Mouse (Mus musculus) layer of hippocampus, adult 2 months (tissue): ENCODE measurements around the gene Gdpd2. TPM values are rescaled to one million over a fixed set of nuclear protein-coding genes. Genes with fewer than 3 reads are reported as not detected.

Source experiments
- DNase-seq, 2 experiments: peaks; one replicate each; pipeline ENCODE4 v3.0.0; 2022; ENCODE audit warnings: low spot score in 2 of 2
- H3K27ac ChIP-seq: fragments of 200-600 bp; 2 replicates; pipeline ENCODE4 v1.8.1; 2022
- H3K4me3 ChIP-seq: fragments of 200-600 bp; 2 replicates; pipeline ENCODE4 v1.8.1; 2022; ENCODE audit warnings: mild to moderate bottlenecking
- CTCF ChIP-seq: fragments of 200-600 bp; conservative IDR thresholded peaks from 2 replicates; pipeline ENCODE4 v1.8.1; 2022; ENCODE audit warnings: antibody characterized with exemption, mild to moderate bottlenecking, moderate library complexity
- long read RNA-seq, 2 experiments: library from polyadenylated mRNA; stranded (forward); transcript quantifications; one replicate each; pipeline ENCODE4 v2.0.0; 2021; ENCODE audit warnings: borderline mapping rate in 2 of 2
- total RNA-seq, 2 experiments: library from RNA; stranded (reverse); gene quantifications; 2 replicates each; pipeline ENCODE4 v1.2.3; 2021

Gene Gdpd2
- total RNA-seq, result 10 to 100 TPM; 10.1 to 18.6 TPM
- long read RNA-seq, experiment 1, partial matches to known transcripts, result 0 of 13 reads
- long read RNA-seq, experiment 1, other reads (novel, unspliced or antisense), result 10 of 13 reads
- long read RNA-seq, experiment 2, partial matches to known transcripts, result 1 of 12 reads
- long read RNA-seq, experiment 2, other reads (novel, unspliced or antisense), result 6 of 12 reads

- TF ChIP-seq CTCF, result peak; percentile 46
- peak within 1 kb of the TSS; percentile 14; the same call in 1 of the 2 replicates for H3K27ac ChIP-seq
- H3K4me3 ChIP-seq, result peak within 1 kb of the TSS; percentile 36
- DNase-seq, result peak in 1 of 2 experiments; percentile 23
Measured at GRCm38 (mm10) chrX:100729665-100730188, at the start of gene Gdpd2. Gene Gdpd2 (plus strand): TSS chrX:100729873.

- no peak for DNase-seq
- TF ChIP-seq CTCF, result no peak
- Histone ChIP-seq H3K27ac (no peak overlapping the region), H3K4me3 (no peak overlapping the region)
Measured at GRCm38 (mm10) chrX:100686527-100686926, 43.1 kb upstream of the Gdpd2 start.

GRCm38 (mm10) chrX:100687360-100688032 lies 42.2 kb upstream of the Gdpd2 start:
- H3K4me3 ChIP-seq, result no peak overlapping the region
- H3K27ac ChIP-seq, result no peak overlapping the region
- TF ChIP-seq CTCF, result no peak
- no peak for DNase-seq

- DNase-seq, result no peak
- Histone ChIP-seq H3K27ac (no peak overlapping the region), H3K4me3 (no peak overlapping the region)
- TF ChIP-seq CTCF, result no peak
Measured at GRCm38 (mm10) chrX:100688033-100688370, 41.7 kb upstream of the Gdpd2 start.

GRCm38 (mm10) chrX:100696776-100697175 lies 32.9 kb upstream of the Gdpd2 start:
- TF ChIP-seq CTCF, result no peak
- Histone ChIP-seq H3K27ac (no peak overlapping the region), H3K4me3 (no peak overlapping the region)
- no peak for DNase-seq

GRCm38 (mm10) chrX:100708032-100708431 lies 21.6 kb upstream of the Gdpd2 start:
- Histone ChIP-seq H3K27ac (no peak overlapping the region), H3K4me3 (no peak overlapping the region)
- TF ChIP-seq CTCF, result no peak
- no peak for DNase-seq

GRCm38 (mm10) chrX:100716173-100716572 lies 13.5 kb upstream of the Gdpd2 start:
- DNase-seq, result no peak
- Histone ChIP-seq H3K27ac (no peak overlapping the region), H3K4me3 (no peak overlapping the region)
- no peak for TF ChIP-seq CTCF

- DNase-seq, result peak in 1 of 2 experiments; percentile 19
- no peak overlapping the region for H3K4me3 ChIP-seq
- TF ChIP-seq CTCF, result no peak
- H3K27ac ChIP-seq, result no peak overlapping the region
Measured at GRCm38 (mm10) chrX:100728947-100729346, 726 bp upstream of the Gdpd2 start.

- Histone ChIP-seq H3K27ac (peak overlapping the region; percentile 14; the same call in 1 of the 2 replicates), H3K4me3 (peak overlapping the region; percentile 36)
- no peak for TF ChIP-seq CTCF
- no peak for DNase-seq
Measured at GRCm38 (mm10) chrX:100730266-100730665, 593 bp downstream of the Gdpd2 start.

GRCm38 (mm10) chrX:100734359-100734758 lies 4.7 kb downstream of the Gdpd2 start:
- H3K4me3 ChIP-seq, result no peak overlapping the region
- no peak for DNase-seq
- TF ChIP-seq CTCF, result no peak
- no peak overlapping the region for H3K27ac ChIP-seq

- TF ChIP-seq CTCF, result peak; percentile 72
- H3K27ac ChIP-seq, result peak overlapping the region; percentile 79
- peak; percentile 70 to 71 for DNase-seq
- peak overlapping the region; percentile 52 for H3K4me3 ChIP-seq
Measured at GRCm38 (mm10) chrX:100738918-100739317, 9.2 kb downstream of the Gdpd2 start.

GRCm38 (mm10) chrX:100739443-100739842 lies 9.8 kb downstream of the Gdpd2 start:
- DNase-seq, result no peak
- peak overlapping the region; percentile 52 for H3K4me3 ChIP-seq
- peak overlapping the region; percentile 79 for H3K27ac ChIP-seq
- no peak for TF ChIP-seq CTCF

GRCm38 (mm10) chrX:100740785-100741184 lies 11.1 kb downstream of the Gdpd2 start:
- Histone ChIP-seq H3K4me3 (no peak overlapping the region), H3K27ac (peak overlapping the region; percentile 72)
- TF ChIP-seq CTCF, result no peak
- DNase-seq, result peak in 1 of 2 experiments; percentile 14

- Histone ChIP-seq H3K27ac (peak overlapping the region; percentile 72), H3K4me3 (no peak overlapping the region)
- TF ChIP-seq CTCF, result peak; percentile 87
- peak; percentile 81 to 83 for DNase-seq
Measured at GRCm38 (mm10) chrX:100741940-100742339, 12.3 kb downstream of the Gdpd2 start.
